In the genomic region with DNA sequence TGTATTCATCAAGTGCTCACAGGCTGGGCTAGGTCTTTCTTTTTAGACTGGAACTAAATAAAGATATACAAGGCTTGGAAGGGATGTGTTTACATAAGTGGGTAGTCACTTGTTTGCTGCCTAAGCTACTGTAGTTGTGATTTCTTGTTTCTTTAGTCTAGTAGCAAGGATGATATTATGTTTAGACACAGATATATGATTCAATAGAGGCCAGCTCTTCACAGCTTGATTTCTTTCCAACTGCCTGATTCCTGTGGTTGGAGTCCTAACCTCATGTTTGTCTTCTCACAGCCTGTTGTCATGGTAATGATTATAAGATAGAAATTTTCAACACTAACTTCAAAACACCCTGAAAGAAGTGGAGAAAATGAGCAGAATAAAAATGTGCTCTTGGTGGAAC, we compare ENCODE assay signal across 20 mouse cellular contexts. TPM values are rescaled to one million over a fixed set of nuclear protein-coding genes. Genes with fewer than 3 reads are reported as not detected.
A peak's percentile ranks its signal among the peaks of the same experiment; 100 is the strongest.
DNase-seq lines count a peak whose midpoint lies in the region; ATAC-seq and TF ChIP-seq lines count a peak whose summit lies in the region.
"Had no signal": no experiment of that assay in that cellular context is flagged by ENCODE, and none has a peak within 500 bp of the region (broad histone marks: within the 10 kb centered on the region; RNA-seq: fewer than 3 reads in every experiment).

No protein-coding gene starts in this region.

- no peaks in the 10 kb centered on the region for H3K4me1 ChIP-seq in embryonic facial prominence, embryonic 14.5 days (ENCODE audit: control insufficient read depth, insufficient read depth, low read length)
- no peaks in the 10 kb centered on the region for H3K4me1 ChIP-seq in embryonic facial prominence, embryonic 10.5 days
- no peaks in the 10 kb centered on the region for H3K4me1 ChIP-seq in midbrain, postnatal 0 days (ENCODE audit: insufficient read depth, low read length)
- no peaks in the 10 kb centered on the region for H3K4me1 ChIP-seq in midbrain, embryonic 16.5 days (ENCODE audit: control insufficient read depth, insufficient read depth, low read length)
- H3K4me1 ChIP-seq in forebrain, embryonic 10.5 days: no peaks in the 10 kb centered on the region

- no peak overlapping the region for H3K27ac ChIP-seq in embryonic facial prominence, embryonic 14.5 days (replicated peaks; ENCODE audit: low read depth, low read length)
- no peak overlapping the region for H3K27ac ChIP-seq in embryonic facial prominence, embryonic 10.5 days (replicated peaks)
- no peak overlapping the region for H3K27ac ChIP-seq in midbrain, postnatal 0 days (ENCODE audit: low read depth, low read length)
- H3K27ac ChIP-seq in midbrain, embryonic 16.5 days (ENCODE audit: low read length): no peak overlapping the region
- no peak overlapping the region for H3K27ac ChIP-seq in forebrain, embryonic 10.5 days

- no peak overlapping the region for H3K4me3 ChIP-seq in embryonic facial prominence, embryonic 14.5 days (ENCODE audit: low read depth, low read length)
- no peak overlapping the region for H3K4me3 ChIP-seq in embryonic facial prominence, embryonic 10.5 days
- no peak overlapping the region for H3K4me3 ChIP-seq in midbrain, postnatal 0 days (ENCODE audit: low read depth, low read length)
- no peak overlapping the region for H3K4me3 ChIP-seq in midbrain, embryonic 16.5 days (ENCODE audit: low read depth, low read length)
- H3K4me3 ChIP-seq in forebrain, embryonic 10.5 days: no peak overlapping the region

- no peaks in the 10 kb centered on the region for H3K36me3 ChIP-seq in embryonic facial prominence, embryonic 14.5 days (ENCODE audit: control insufficient read depth, insufficient read depth, low read length)
- H3K36me3 ChIP-seq in embryonic facial prominence, embryonic 10.5 days (replicated peaks): no peaks in the 10 kb centered on the region
- H3K36me3 ChIP-seq in midbrain, postnatal 0 days (ENCODE audit: insufficient read depth, low read length): no peaks in the 10 kb centered on the region
- H3K36me3 ChIP-seq in midbrain, embryonic 16.5 days (ENCODE audit: control insufficient read depth, insufficient read depth, low read length): no peaks in the 10 kb centered on the region
- H3K36me3 ChIP-seq in forebrain, embryonic 10.5 days (replicated peaks): no peaks in the 10 kb centered on the region

- ATAC-seq in embryonic facial prominence, embryonic 14.5 days (ENCODE audit: low read depth): 0 out of 2 replicates have a peak, but pooled peaks have one; percentile 22
- ATAC-seq in midbrain, postnatal 0 days (ENCODE audit: low FRiP score): no peak
- ATAC-seq in midbrain, embryonic 16.5 days: no peak
- ATAC-seq in granulocyte monocyte progenitor cell, adult 5-6 weeks (replicated peaks; ENCODE audit: poor library complexity, severe bottlenecking): peak; percentile 50; the same call in 1 of the 2 replicates

- TF ChIP-seq CTCF in midbrain, postnatal 0 days (IDR thresholded peaks at IDR 0.05): no peak

- H3K27me3 ChIP-seq in embryonic facial prominence, embryonic 14.5 days (replicated peaks; ENCODE audit: control insufficient read depth, insufficient read depth, low read length): no peaks in the 10 kb centered on the region
- H3K27me3 ChIP-seq in embryonic facial prominence, embryonic 10.5 days (replicated peaks; ENCODE audit: low read depth, poor library complexity, severe bottlenecking): no peaks in the 10 kb centered on the region
- H3K27me3 ChIP-seq in midbrain, postnatal 0 days (ENCODE audit: insufficient read depth, low read length): no peaks in the 10 kb centered on the region
- no peaks in the 10 kb centered on the region for H3K27me3 ChIP-seq in midbrain, embryonic 16.5 days (ENCODE audit: control insufficient read depth, insufficient read depth, low read depth, low read length)
- no peaks in the 10 kb centered on the region for H3K27me3 ChIP-seq in forebrain, embryonic 10.5 days (ENCODE audit: poor library complexity, severe bottlenecking)

- H3K9ac ChIP-seq in embryonic facial prominence, embryonic 14.5 days (ENCODE audit: low read depth, low read length): no peak overlapping the region
- no peak overlapping the region for H3K9ac ChIP-seq in midbrain, postnatal 0 days (replicated peaks; ENCODE audit: low read length, poor library complexity, severe bottlenecking)
- H3K9ac ChIP-seq in midbrain, embryonic 16.5 days (ENCODE audit: low read depth, low read length): no peak overlapping the region

- no peaks in the 10 kb centered on the region for H3K9me3 ChIP-seq in embryonic facial prominence, embryonic 14.5 days (ENCODE audit: control insufficient read depth, low read length)
- no peaks in the 10 kb centered on the region for H3K9me3 ChIP-seq in embryonic facial prominence, embryonic 10.5 days
- no peaks in the 10 kb centered on the region for H3K9me3 ChIP-seq in midbrain, postnatal 0 days (ENCODE audit: low read length)
- no peaks in the 10 kb centered on the region for H3K9me3 ChIP-seq in midbrain, embryonic 16.5 days (replicated peaks; ENCODE audit: control insufficient read depth, low read length, poor library complexity, severe bottlenecking)
- no peaks in the 10 kb centered on the region for H3K9me3 ChIP-seq in forebrain, embryonic 10.5 days

- DNase-seq in embryonic facial prominence, embryonic 14.5 days (ENCODE audit: low spot score): peak; percentile 64
- no peak for DNase-seq in embryonic facial prominence, embryonic 10.5 days (ENCODE audit: low spot score)
- DNase-seq in midbrain, postnatal 0 days (ENCODE audit: low spot score): peak; percentile 39
- DNase-seq in thymus, postnatal 36 days: no peak
- DNase-seq in forebrain, embryonic 10.5 days (ENCODE audit: extremely low spot score, low spot score): no peak
- DNase-seq in gastrocnemius, postnatal 10 days: no peak
- DNase-seq: adrenal gland, adult 2 months; cerebellum, adult 11 months; cerebellum, postnatal 25 days; heart, postnatal 4 days; kidney, adult 8-10 months; kidney, postnatal 4 days; lung, adult 18-20 months; midbrain, embryonic 14.5 days; spleen, adult 18-20 months; thymus, postnatal 14 days had no signal

- no peak overlapping the region for H3K4me2 ChIP-seq in embryonic facial prominence, embryonic 14.5 days (ENCODE audit: low read depth, low read length)
- H3K4me2 ChIP-seq in midbrain, postnatal 0 days (ENCODE audit: low read depth, low read length, poor library complexity, severe bottlenecking): no peak overlapping the region
- no peak overlapping the region for H3K4me2 ChIP-seq in midbrain, embryonic 16.5 days (ENCODE audit: low read length)

RNA-seq across cellular contexts. Expression of gene Zcchc9, which starts 27.6 kb away (rescaled TPM):
- 21.8 and 22.3 TPM in 2 replicates for polyA plus RNA-seq in embryonic facial prominence, embryonic 14.5 days (2014; fragmentation: Nextera tagmentation; extraction: Ambion mirVana)
- polyA plus RNA-seq in embryonic facial prominence, embryonic 10.5 days (2016; fragmentation: Nextera tagmentation; extraction: Ambion mirVana): 31.2 and 32.5 TPM in 2 replicates
- 8.9 and 9.7 TPM in 2 replicates for total RNA-seq in midbrain, postnatal 0 days (2014; rRNA removed)
- 13.3 and 13.7 TPM in 2 replicates for polyA plus RNA-seq in midbrain, postnatal 0 days (2015; fragmentation: Nextera tagmentation; extraction: Ambion mirVana)
- 18.5 and 18.6 TPM in 2 replicates for polyA plus RNA-seq in midbrain, embryonic 16.5 days (2015; fragmentation: Nextera tagmentation; extraction: Ambion mirVana)
- 27.1 and 28.8 TPM in 2 replicates for total RNA-seq in granulocyte monocyte progenitor cell, adult 5-6 weeks (2014; fragmentation: Nextera tagmentation)
- total RNA-seq in granulocyte monocyte progenitor cell, adult 5-6 weeks (2017): 33.5 and 41.9 TPM in 2 replicates
- polyA plus RNA-seq in forebrain, embryonic 10.5 days (2016; fragmentation: Nextera tagmentation; extraction: Ambion mirVana): 30.3 and 31.6 TPM in 2 replicates
- 10 to 100 TPM; 13.9 to 17.0 TPM for total RNA-seq in gastrocnemius, postnatal 10 days (2021)

RNA-seq across cellular contexts. Expression of gene Acot12, which starts 38.6 kb away (rescaled TPM):
- polyA plus RNA-seq in embryonic facial prominence, embryonic 14.5 days (2014; fragmentation: Nextera tagmentation; extraction: Ambion mirVana): 0.26 and 0.40 TPM in 2 replicates
- polyA plus RNA-seq in embryonic facial prominence, embryonic 10.5 days (2016; fragmentation: Nextera tagmentation; extraction: Ambion mirVana): not detected in 2 replicates
- total RNA-seq in midbrain, postnatal 0 days (2014; rRNA removed): 0.44 and 0.47 TPM in 2 replicates
- 0.21 and 0.35 TPM in 2 replicates for polyA plus RNA-seq in midbrain, postnatal 0 days (2015; fragmentation: Nextera tagmentation; extraction: Ambion mirVana)
- polyA plus RNA-seq in midbrain, embryonic 16.5 days (2015; fragmentation: Nextera tagmentation; extraction: Ambion mirVana): 0.10 and 0.63 TPM in 2 replicates
- not detected in 2 replicates for total RNA-seq in granulocyte monocyte progenitor cell, adult 5-6 weeks (2014; fragmentation: Nextera tagmentation)
- not detected in 2 replicates for total RNA-seq in granulocyte monocyte progenitor cell, adult 5-6 weeks (2017)
- not detected in 2 replicates for polyA plus RNA-seq in forebrain, embryonic 10.5 days (2016; fragmentation: Nextera tagmentation; extraction: Ambion mirVana)
- total RNA-seq in gastrocnemius, postnatal 10 days (2021): under 1 TPM; 0.09 to 0.27 TPM
- total RNA-seq: heart, postnatal 4 days had no signal
- polyA plus RNA-seq: adrenal gland, adult 2 months; embryonic facial prominence, embryonic 11.5 days; midbrain, embryonic 14.5 days; stomach, embryonic 14.5 days had no signal

Comparison
In these comparisons a context has a peak if more than half of its experiments do, and no peak if none do; other contexts are left out.
1. DNase-seq: peak in embryonic facial prominence, embryonic 14.5 days (single experiment) and midbrain, postnatal 0 days (single experiment); none in embryonic facial prominence, embryonic 10.5 days (single experiment), thymus, postnatal 36 days (0 of 2), forebrain, embryonic 10.5 days (single experiment) and gastrocnemius, postnatal 10 days (single experiment).
2. ATAC-seq: peak in embryonic facial prominence, embryonic 14.5 days (single experiment) and granulocyte monocyte progenitor cell, adult 5-6 weeks (single experiment); none in midbrain, postnatal 0 days (single experiment) and midbrain, embryonic 16.5 days (single experiment).